Mouse (Mus musculus): Measurements from ENCODE around the gene Nuak2.

DNA sequence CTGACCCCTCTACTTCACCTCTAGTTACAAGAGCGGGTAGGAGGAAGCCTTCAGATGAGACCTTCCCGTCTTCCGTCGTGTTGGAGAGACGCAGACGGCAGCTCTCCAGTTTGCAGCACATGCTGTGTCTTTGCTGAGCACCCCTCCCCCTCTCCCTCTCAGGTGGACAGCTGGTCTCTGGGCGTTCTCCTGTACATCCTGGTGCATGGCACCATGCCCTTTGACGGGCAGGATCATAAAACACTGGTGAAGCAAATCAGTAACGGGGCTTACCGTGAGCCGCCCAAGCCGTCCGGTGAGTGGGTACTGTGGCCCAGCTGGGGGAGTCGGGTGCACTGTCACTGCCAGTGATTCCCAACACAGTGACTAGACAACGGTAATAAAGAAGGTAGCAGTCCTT, 14.5 kb downstream of the Nuak2 start:
- TF ChIP-seq EP300 (IDR thresholded peaks at IDR 0.05; ENCODE audit: low read depth), result no peak
- no peak for TF ChIP-seq CTCF (IDR thresholded peaks at IDR 0.05; ENCODE audit: low read depth)
